Mouse (Mus musculus): ENCODE measurements around the gene Rcn1.

Rcn1 gene

GRCm38 (mm10) chr2:105337171-105337875 lies 61.8 kb downstream of the Rcn1 start:
- DNase-seq (ENCODE audit: low spot score in 2 of 2) = no peak

GRCm38 (mm10) chr2:105336314-105337027 lies 62.6 kb downstream of the Rcn1 start:
- no peak for DNase-seq (ENCODE audit: low spot score in 2 of 2)
